Mouse (Mus musculus) urinary bladder, adult 18-20 months (tissue): ENCODE measurements at regions not wholly inside any gene's neighbourhood (a gene's known extent, or its start where the extent isn't known, plus 50 kb on each side); places are given as distances from the start of the nearest gene placed in this dataset.

Experiments
- DNase-seq, 2 experiments: peaks; one replicate each; pipeline ENCODE4 v3.0.0; 2022; ENCODE audit warnings: low spot score in 2 of 2, mixed read lengths in 2 of 2

DNA sequence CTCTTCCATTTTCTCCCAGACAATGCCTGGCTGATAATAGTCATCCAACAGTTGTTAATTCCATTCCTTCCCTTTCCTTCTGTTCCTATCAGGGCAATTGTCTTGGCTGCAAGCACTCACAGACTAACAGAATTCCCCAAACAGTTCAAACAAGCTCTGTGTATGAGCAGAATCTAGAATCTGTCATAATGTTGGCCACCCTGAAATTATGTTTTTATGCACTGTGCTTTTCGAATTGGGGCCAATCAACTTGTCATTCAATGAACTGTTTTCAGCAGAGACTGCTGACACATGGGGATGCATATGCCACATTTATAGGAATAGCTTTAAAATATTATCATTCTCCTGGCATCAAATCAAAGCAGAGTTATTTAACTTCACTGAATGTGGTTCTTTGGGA lies 235.8 kb upstream of the Tmtc4 start:
- no peak for DNase-seq

- no peak for DNase-seq
These were observed 226.4 kb upstream of the Tmtc4 start for GRCm38 (mm10) chr14:123210241-123210640.

- no peak for DNase-seq
These were observed 219.0 kb upstream of the Tmtc4 start for GRCm38 (mm10) chr14:123202848-123203247.

DNA sequence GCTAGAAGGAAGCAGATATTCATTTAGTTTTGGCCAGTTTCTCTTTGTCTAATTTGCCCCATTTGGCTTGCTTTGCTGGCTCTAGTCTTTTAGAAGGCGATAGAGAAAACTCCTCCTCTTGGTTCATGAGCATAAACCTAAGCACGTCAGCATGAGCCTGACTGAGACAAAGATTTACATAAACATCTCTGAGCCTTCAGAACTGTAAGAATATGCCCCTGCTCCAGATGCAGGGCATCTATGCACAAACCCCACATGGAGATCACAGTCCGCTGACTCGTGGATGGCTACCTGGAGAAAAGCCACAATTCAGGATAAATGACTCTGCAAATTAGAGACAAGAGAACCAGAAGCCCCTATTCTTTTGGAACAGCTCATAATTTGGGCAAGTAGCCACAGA lies 218.5 kb upstream of the Tmtc4 start:
- DNase-seq = no peak

GRCm38 (mm10) chr14:123201426-123202274 lies 217.8 kb upstream of the Tmtc4 start:
- peak in 1 of 2 experiments; percentile 23 for DNase-seq

DNA sequence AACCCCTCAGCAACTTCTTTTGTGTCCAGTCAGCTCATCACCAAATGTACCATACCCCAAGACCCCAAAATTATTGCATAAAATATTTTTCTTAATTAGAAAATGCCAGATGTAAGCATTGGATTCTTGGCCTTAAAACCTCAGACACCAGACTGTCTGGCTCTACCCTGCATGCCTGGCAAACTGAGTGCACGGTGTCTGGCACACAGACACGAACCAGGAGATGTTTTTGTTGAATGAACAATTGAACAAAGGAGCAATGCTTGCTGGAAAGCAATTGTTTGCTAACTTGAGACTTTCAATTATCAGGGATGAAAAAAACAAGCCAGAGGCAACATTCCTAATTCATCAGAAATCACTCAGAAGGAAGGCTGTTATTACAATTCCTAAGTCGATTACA lies 215.3 kb upstream of the Tmtc4 start:
- no peak for DNase-seq

GRCm38 (mm10) chr14:123192574-123192973 lies 208.7 kb upstream of the Tmtc4 start:
- DNase-seq = no peak

DNA sequence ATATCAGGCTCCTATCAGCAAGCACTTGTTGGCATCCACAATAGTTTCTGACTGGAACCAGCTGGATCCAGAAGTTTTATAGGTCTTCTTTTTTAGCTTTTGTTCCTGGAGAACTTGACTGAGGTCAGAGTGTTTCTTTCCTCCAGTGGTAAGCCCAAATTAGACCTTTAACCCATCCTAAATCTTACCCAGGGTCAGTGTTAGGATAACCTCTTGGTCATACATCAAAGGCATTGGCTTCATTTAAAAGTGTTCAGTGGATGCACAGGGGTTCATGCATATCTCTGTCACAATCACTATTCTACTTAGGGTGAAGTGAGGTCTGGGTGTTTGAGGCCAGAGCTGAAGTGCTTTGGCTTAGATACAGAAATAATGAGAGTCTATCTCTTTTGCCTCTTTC lies 206.9 kb upstream of the Tmtc4 start:
- DNase-seq = no peak

DNA sequence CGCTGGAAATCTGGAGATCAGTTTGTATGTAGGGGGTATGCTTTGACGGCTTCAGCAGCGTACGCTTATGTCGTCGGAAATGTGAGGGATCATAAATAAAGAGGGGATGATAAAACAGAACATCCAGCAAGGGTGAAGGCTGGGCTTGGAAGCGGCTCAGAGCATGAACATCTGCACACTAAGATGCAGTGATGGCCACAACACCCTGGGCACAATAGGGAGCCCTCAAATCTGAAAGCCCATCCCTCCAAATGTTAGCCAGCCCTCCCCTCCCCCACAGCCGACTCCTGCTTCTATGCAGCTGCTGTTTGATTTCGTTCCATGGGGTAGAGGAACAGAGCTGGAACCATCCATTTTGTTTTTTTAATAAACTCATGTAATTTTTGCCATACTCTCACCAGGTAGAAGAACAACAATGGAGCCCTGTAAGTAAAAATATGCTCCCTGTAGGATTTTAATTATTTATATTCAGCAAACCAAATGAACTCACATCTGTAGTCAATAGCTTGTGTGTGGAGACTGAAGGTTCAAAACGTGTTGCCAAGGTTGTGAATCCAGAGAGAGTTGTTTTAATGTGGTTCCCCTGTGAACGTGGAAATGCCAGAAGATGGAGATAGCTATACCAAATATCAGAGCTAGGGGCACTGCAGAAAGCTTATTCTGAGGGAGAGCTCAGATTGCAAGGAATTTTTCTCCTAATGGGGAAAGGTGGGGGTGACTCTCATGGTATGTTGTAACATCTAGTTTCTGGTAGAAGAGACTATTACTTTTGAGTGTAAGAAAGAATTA lies 203.6 kb upstream of the Tmtc4 start:
- DNase-seq = no peak

- no peak for DNase-seq
These were observed 189.3 kb upstream of the Tmtc4 start for GRCm38 (mm10) chr14:123173183-123173582.

DNA sequence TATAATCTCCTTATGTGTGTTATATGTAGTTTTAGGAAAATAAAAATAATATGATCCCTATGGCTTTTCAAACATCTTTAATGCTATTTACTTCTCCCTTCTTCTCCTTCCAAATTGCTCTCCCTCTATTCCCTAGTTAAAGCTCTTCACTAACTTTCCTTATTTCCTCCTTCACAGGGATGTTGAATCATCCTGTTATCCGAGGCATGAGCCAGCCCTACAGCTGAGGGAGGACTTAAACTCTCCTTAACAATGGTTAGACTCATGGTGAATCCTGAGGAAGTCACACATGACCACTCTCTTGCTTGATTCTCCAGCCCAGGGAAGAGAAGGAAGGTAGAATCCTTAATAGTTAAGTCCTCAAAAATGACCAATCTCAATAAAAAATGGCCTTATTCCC lies 188.0 kb upstream of the Tmtc4 start:
- DNase-seq = no peak

DNA sequence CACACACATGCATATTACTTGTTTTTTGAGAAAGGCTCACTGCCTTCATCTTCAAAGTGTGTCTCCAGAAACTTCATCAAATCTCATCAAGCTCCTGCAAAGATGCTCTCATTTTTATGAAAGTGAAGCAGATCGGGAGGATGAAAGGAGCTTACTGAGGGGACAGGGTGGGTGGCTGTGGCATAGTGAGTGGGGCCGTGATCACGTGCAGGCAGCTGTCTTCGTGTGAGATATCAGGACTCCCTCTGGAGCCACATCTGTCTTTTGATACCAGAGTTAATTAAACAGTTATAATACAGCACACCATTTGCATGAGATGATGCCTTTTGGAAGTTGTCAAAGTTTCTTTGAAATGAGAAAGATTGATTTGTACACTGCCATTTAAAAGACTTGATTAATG lies 180.0 kb upstream of the Tmtc4 start:
- DNase-seq = no peak

DNA sequence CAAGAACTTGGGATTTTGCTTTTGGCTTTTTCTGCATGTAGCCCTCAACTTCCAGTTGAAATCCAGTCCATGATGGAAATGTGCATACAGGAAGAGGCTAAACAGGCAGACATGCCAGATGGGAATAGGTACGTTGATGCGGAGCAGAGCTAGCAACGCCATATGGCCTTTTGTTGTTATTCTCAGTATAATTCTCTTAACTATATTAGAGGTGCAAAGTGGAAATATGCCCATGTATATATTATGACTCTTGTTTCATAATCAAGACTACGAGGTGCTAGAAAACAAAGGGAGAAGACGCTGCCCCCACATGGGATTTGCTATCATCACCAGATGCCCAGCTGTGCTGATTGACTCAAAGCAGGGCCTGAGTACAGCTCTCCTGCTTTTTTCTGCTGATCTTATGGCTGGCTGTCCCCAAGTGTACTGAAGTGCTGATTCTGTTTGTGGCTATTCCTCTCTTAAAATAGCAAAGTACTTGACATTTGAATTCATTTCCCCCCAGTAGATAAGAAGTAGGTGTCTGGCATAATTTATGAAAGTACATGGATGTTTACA lies 159.7 kb upstream of the Tmtc4 start:
- no peak for DNase-seq

- no peak for DNase-seq
These were observed 155.2 kb upstream of the Tmtc4 start for GRCm38 (mm10) chr14:123138743-123139705.

GRCm38 (mm10) chr14:123133979-123134378 lies 150.1 kb upstream of the Tmtc4 start:
- no peak for DNase-seq

DNA sequence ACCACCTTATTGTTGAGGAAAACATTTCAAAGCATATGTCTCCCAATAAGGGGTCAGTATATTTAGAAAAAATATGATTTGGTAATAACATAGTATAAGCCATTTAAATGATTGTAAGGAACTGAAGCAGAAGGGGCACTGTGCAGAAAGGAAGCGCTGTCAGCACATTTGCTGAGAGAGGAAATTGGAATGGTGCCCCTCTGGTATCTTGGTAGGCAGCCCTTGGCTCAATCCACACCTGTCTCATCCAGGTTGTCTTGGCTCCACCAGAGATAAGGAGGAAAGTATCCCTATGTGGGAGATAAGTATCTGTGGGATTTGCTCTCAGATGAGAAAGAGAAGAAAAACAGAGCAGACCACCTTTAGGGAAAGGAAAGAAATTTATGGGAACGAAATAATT lies 136.5 kb upstream of the Tmtc4 start:
- no peak for DNase-seq

DNA sequence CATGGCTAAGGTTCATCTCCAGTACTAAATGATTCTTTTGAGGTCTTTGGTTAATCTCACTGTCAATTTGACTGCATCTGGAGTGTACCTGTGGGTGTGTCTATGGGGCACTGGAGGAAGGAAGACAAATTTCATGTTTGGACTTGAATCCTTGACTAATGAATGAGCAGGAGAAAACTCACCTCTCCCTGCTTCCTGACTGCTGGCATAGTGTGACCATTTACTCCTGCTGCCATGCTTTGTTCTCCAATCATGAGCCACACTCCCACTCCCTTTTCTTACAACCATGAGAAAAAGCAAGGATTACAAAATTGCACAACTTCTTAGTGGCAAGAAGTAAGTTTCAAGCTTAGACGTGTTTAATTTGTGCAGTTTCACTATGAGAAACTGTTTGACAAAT lies 132.5 kb upstream of the Tmtc4 start:
- DNase-seq = no peak

DNA sequence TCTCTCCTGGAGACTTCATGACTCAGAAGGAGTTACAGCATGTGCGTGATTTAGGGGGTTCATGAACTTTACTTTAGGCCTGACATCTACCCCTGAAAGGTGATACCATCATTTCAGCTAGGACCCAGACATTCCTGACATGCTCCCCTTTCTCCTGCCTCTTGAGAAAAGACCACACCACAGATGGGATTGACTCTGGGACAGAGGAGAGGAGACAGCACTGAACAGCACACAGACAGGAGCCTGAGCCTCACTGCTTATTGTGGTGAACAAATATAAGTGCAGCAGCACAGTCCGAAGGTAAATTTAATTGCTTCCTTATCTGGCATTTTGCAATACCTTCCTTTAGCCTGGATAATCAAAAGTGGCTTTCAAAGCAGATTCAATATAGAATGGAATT lies 126.7 kb upstream of the Tmtc4 start:
- DNase-seq = no peak

DNA sequence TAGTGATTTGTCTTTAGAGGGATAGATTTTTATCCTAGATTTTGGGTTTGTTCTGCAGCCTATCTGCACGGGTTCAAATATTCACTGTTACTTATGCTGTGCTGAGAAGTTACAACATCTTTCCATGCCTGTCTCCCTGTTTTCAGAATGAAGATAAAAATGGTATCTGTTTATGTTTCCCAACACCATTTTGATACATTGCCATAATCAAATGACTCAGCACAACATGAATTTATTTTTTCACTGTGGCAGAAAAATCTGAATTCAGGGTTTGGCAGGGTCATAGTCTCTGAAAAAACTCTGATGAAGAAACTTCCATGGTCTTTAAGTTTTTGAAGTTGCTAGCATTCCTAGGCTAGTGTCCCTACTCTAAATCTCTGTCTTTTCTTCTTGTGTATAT lies 116.5 kb upstream of the Tmtc4 start:
- no peak for DNase-seq

GRCm38 (mm10) chr14:123096086-123096485 lies 112.3 kb upstream of the Tmtc4 start:
- DNase-seq = no peak

DNA sequence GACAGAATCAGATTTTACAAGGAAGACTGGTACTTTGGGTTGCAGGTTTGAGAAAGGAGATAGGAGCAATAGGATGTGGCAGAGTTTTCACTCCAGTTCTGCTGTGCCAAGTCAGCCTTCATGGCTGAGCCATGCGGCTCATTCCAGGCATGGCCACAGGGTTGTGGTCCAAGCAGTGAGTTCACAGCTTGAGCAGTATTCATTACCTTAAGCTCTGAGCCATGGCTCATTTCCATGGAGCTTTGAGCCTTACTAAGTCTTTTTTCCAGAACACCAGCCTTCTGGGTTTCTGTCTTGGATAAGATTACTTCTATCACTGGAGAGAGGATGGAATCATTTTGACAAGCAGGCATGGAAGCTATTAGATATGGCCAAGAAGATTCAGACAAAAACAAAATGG lies 98.2 kb upstream of the Tmtc4 start:
- DNase-seq = no peak
